Mouse (Mus musculus) small intestine, adult 2 months (tissue): ENCODE data around the gene Myl10. TPM values are rescaled to one million over a fixed set of nuclear protein-coding genes. Genes with fewer than 3 reads are reported as not detected.

Experiments
- H3K27ac ChIP-seq: fragments of 200-500 bp; 2 replicates; pipeline ENCODE4 v1.5.1; 2012; ENCODE audit warnings: low read depth, low read length, control low read depth, inconsistent platforms; ENCODE audit not compliant: insufficient read depth
- H3K27me3 ChIP-seq: fragments of 200-500 bp; 2 replicates; pipeline ENCODE4 v1.6.1; 2012; ENCODE audit warnings: mild to moderate bottlenecking, moderate library complexity, low read length, inconsistent platforms; ENCODE audit not compliant: control insufficient read depth, insufficient read depth
- H3K36me3 ChIP-seq: fragments of 200-500 bp; 2 replicates; pipeline ENCODE4 v1.6.1; 2012; ENCODE audit warnings: mild to moderate bottlenecking, low read length, control low read depth, inconsistent platforms; ENCODE audit not compliant: control insufficient read depth, insufficient read depth
- H3K4me1 ChIP-seq: fragments of 200-500 bp; 2 replicates; pipeline ENCODE4 v1.6.1; 2012; ENCODE audit warnings: low read length, inconsistent platforms, mixed read lengths; ENCODE audit not compliant: control insufficient read depth, insufficient read depth, insufficient read length
- H3K4me3 ChIP-seq: fragments of 200-500 bp; 2 replicates; pipeline ENCODE4 v1.5.1; 2012; ENCODE audit warnings: low read depth, mild to moderate bottlenecking, control low read depth, inconsistent platforms, low read length, moderate library complexity
- CTCF ChIP-seq: fragments of 200-500 bp; IDR thresholded peaks from 2 replicates; pipeline ENCODE4 v1.5.1; 2012; ENCODE audit warnings: low read depth, mild to moderate bottlenecking, control low read depth, inconsistent platforms, low read length, moderate library complexity, mixed read lengths; ENCODE audit not compliant: insufficient replicate concordance, insufficient read length; ENCODE audit errors: extremely low read depth
- POLR2A ChIP-seq: fragments of 200-500 bp; IDR thresholded peaks from 2 replicates; pipeline ENCODE4 v1.6.1; 2012; ENCODE audit warnings: low read depth, mild to moderate bottlenecking, control low read depth, inconsistent platforms, low read length, moderate library complexity
- WGBS: fragments of 180-500 bp; shearing (Covaris S2); methylation state at CpG from one replicate; pipeline ENCODE4 v1.1.7; 2018; 5-methylcytosine and 5-hydroxymethylcytosine counted together
- polyA plus RNA-seq: library from polyadenylated mRNA; depleted of rRNA; stranded (reverse); fragments of >200 nt; gene quantifications from 2 replicates; pipeline ENCODE4 v1.2.3, GENCODE M21; 2012; rRNA removed

The Myl10 gene
- polyA plus RNA-seq, 1 experiment, result not detected

DNA sequence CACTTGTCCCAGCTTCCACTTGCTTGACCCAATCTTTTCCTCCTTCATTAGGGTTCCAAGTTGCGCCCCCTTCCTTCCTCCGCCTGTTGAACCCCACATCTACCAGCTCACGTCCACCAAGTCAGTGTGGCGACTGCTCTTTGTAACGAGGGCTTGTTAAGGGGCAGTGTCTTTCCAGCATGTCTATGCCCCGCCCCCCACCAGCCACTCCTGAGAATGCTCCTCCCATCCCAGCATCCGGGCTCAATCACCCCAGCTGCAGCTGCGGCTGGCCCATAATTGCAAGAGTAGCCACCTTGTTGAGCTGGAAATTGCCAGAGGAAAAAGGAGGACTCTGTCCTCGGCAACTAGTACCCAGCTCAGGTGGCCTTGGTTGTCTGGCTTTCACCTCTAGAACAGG is 53.6 kb downstream of the Myl10 start:
- Histone ChIP-seq H3K4me3 (no peak overlapping the region), H3K27me3 (no peaks in the 10 kb centered on the region), H3K36me3 (no peaks in the 10 kb centered on the region), H3K4me1 (no peaks in the 10 kb centered on the region), H3K27ac (no peak overlapping the region)
- TF ChIP-seq POLR2A (no peak), CTCF (no peak)
- 47% methylated on average over 9 of the region's 9 CpGs for WGBS

Other genes with a start within 250 kb of the Myl10 start
- 17.0 and 42.1 TPM in 2 replicates for gene Cux1, start 125.7 kb upstream of the Myl10 start, polyA plus RNA-seq
- 0.04 and 0.72 TPM in 2 replicates for gene Col26a1, start 190.1 kb downstream of the Myl10 start, polyA plus RNA-seq
- gene Ift22, start 215.0 kb downstream of the Myl10 start, polyA plus RNA-seq, result 11.1 and 13.3 TPM in 2 replicates